Mouse (Mus musculus): ENCODE data around the gene Tmc8. TPM values are rescaled to one million over a fixed set of nuclear protein-coding genes. Genes with fewer than 3 reads are reported as not detected.

Gene Tmc8
- polyA plus RNA-seq, 1 experiment from 2014 or later = 1.6 TPM

Other genes with a start within 250 kb of the Tmc8 start
- 8.7 and 8.9 TPM in 2 replicates for gene Tnrc6c, start 127.8 kb upstream of the Tmc8 start, polyA plus RNA-seq (2014; fragmentation: Nextera tagmentation; extraction: Ambion mirVana)
- gene Tmc6, start 122 bp downstream of the Tmc8 start, polyA plus RNA-seq (2014; fragmentation: Nextera tagmentation; extraction: Ambion mirVana) = 18.2 and 22.5 TPM in 2 replicates
- gene 6030468B19Rik, start 15.6 kb downstream of the Tmc8 start, polyA plus RNA-seq (2014; fragmentation: Nextera tagmentation; extraction: Ambion mirVana) = 0.19 and 0.44 TPM in 2 replicates
- 0.71 and 1.0 TPM in 2 replicates for gene Gm20708, start 27.6 kb downstream of the Tmc8 start, polyA plus RNA-seq (2014; fragmentation: Nextera tagmentation; extraction: Ambion mirVana)
- 99.4 and 102 TPM in 2 replicates for gene Syngr2, start 27.6 kb downstream of the Tmc8 start, polyA plus RNA-seq (2014; fragmentation: Nextera tagmentation; extraction: Ambion mirVana)
- gene Afmid, start 43.8 kb downstream of the Tmc8 start, polyA plus RNA-seq (2014; fragmentation: Nextera tagmentation; extraction: Ambion mirVana) = 18.7 and 20.8 TPM in 2 replicates
- 98.0 and 100 TPM in 2 replicates for gene Tk1, start 44.0 kb downstream of the Tmc8 start, polyA plus RNA-seq (2014; fragmentation: Nextera tagmentation; extraction: Ambion mirVana)
- gene Birc5, start 67.2 kb downstream of the Tmc8 start, polyA plus RNA-seq (2014; fragmentation: Nextera tagmentation; extraction: Ambion mirVana) = 227 and 240 TPM in 2 replicates
- gene Tmem235, start 78.7 kb downstream of the Tmc8 start, polyA plus RNA-seq (2014; fragmentation: Nextera tagmentation; extraction: Ambion mirVana) = not detected in 2 replicates
- 4.9 and 5.6 TPM in 2 replicates for gene Tha1, start 91.4 kb downstream of the Tmc8 start, polyA plus RNA-seq (2014; fragmentation: Nextera tagmentation; extraction: Ambion mirVana)
- 2.0 and 2.3 TPM in 2 replicates for gene Socs3, start 188.0 kb downstream of the Tmc8 start, polyA plus RNA-seq (2014; fragmentation: Nextera tagmentation; extraction: Ambion mirVana)
- 23.1 TPM in 2 replicates for gene Pgs1, start 204.2 kb downstream of the Tmc8 start, polyA plus RNA-seq (2014; fragmentation: Nextera tagmentation; extraction: Ambion mirVana)